Mouse (Mus musculus): ENCODE results near the gene Phf3.
"Not testable (repeated sequence)": the region's sequence is repeated elsewhere in the genome, so short reads cannot be mapped to it uniquely, and the experiment has no call there.

The Phf3 gene

DNA sequence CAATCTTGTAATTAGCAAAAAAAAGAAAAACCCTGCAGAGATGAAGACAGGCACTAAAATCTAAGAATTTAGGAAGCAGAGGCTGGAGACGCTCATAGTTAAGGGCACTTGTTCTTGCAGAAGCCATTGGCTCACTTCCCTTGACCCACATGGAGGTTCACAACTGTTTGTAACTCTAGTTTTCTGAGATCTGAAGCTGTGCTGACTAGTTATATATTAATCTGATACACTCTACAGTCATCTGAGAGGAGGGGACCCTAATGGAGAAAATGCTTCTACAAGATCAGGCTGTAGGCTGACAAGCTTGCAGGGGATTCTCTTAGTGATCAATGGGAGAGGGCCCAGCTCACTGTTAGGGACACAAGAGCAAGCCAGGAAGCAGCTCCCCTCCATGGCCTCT lies 58.1 kb downstream of the Phf3 start:
- no peak for DNase-seq

DNA sequence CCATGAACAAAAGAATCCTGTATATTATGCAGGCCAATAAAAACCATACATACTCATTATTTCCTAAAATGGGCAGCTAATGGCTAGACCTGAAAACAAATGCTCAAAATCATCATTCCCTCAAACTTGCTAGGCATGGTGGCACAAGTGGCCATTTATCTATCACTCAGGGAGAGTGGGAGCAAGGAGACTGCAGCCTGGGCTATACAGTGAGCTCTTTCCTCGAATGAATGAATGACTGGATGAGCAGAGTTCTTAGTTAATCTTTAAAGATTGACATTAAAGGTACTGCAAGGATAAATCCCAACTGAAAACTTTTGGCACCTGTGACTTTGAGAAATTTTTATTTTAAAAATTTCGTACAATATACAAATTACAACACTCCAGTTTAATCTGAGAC lies 58.7 kb downstream of the Phf3 start:
- no peak for DNase-seq

DNA sequence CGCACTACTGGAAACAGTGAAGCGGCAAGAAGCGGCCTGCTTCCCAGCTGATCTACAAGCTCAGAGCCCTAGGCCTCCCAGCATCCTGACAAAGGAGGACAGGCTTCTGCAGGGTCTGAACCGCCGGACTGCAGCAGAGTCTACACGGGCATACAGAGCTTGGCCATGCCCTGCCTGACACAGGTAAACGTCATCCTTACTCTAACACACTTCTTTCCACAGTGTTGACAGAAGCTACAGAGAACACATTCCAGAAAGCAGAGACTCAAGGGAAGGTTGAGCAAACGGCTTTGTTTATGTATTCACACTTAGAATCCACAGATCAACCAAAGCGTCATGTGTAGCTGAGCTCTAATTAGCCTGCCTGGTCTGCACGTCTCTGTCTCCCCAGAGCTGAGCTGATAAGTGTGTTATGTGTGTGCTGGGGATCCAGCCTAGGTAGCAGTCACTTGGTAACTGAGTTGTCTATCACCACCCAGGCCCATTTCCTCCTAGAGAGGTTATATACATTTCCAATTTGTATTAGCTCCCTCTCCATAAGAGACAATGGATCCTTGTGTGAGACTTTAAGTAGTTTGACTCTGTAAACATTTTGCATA lies 65.5 kb downstream of the Phf3 start:
- no peak for DNase-seq

DNA sequence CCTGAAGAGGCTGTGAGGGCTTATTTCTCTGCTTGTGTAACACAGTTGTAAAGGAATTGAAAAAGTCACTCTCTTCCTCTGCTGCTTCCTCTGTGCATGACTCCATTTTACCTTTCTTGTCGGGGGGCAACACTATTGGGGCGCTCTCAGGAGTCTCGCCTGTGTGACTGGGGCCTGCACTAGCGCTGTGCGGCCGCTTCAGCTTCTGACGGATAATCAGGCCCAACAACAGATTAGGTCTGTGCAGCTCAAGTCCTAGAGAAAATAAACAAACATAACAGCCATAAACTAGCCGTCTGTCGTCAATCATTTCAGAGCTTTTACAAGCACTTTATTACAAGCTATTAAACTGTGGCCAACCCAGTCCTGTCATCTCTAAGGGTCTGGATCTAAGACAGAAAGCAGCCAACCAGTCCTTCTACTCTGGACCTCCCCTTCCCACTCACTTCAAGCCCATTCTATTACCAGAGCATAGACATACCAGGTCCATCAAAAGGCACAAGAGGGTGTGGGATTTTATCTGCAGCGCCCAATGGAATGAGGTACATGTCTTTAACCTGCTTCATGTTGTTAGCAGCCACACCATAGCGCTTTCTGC lies 67.9 kb downstream of the Phf3 start:
- no peak for DNase-seq

DNA sequence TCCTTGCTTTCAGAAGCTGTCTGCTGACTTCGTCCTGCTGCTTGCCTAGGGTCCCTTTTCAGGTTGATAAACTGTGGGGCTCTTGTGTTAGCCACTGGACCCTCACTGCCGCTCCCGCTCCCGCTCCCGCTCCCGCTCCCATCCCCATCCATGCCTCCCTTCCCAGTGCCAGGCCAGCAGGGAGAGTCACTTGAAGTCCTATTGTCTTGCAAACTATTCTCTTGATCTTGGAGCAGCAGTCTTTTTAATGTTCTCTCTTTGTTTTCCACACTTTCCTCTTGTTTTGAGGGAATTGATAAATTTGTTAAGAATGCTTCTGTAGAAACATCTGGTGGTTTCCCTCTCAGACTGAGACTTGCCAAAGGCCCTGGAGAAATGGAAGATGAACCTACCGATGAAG lies 68.8 kb downstream of the Phf3 start:
- no peak for DNase-seq

DNA sequence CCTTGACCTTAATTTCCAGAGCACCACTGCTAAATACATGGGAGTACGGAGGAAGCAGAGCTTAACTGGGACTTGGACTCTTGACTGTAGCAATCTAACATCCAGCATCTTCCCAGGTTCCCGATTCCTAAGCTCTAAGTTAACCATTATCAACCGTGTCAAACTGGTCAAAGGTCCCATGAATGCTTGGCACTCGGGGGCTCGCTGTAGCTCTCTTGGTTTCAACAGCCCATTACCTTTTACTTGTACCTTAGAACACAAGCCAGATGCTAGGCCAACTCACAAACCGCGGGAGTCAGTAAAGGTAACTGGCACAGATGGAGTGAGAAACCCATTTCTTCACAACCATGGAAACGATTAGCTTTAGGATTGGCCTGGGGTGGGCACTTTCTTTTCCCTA lies 71.8 kb downstream of the Phf3 start:
- DNase-seq = no peak

DNA sequence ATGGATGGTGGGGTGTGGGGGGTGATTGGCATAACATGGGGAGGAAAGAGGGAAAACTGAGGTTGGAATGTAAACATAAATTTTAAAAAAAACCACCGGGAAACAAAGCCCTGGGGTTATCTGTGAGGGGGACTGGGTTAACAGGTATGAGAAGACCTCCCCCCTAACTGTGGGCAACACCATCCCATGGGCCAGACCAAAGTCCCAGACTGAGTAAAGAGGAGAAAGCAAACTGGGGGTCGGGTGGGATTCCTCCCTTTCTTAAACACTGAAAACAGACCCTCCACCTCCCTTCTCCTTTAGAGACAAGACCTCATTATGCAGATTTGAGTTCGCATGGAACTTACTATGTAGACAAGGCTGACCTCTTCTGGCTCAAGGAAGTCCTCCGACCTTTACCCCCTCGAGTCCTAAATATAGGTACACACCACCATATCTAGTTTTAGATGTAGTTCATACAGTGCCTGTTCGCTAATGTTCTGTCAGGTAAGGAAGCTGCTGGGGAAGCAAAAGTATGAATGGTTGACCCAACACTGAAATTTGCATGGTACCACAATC lies 74.4 kb downstream of the Phf3 start:
- no peak for DNase-seq

DNA sequence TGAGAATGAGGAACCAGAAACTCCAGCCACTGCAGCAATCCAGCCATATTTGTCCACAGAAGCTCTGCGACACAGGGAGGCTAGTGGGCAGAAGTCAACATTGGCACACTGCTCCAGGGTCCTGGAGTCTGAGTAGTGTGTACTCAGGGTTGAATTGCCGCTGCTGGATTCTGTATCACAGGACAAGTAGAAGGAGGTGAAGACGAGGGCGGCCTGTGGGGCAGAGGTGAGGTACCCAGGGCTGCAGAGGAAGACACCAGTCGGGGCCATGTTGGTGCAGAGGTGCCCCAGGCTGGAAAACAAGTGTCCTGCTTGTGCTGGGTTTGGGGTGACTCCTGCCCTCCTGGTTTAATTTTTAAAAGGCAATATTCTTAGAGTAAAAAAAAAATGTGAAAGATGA lies 79.1 kb downstream of the Phf3 start:
- no peak for DNase-seq

DNA sequence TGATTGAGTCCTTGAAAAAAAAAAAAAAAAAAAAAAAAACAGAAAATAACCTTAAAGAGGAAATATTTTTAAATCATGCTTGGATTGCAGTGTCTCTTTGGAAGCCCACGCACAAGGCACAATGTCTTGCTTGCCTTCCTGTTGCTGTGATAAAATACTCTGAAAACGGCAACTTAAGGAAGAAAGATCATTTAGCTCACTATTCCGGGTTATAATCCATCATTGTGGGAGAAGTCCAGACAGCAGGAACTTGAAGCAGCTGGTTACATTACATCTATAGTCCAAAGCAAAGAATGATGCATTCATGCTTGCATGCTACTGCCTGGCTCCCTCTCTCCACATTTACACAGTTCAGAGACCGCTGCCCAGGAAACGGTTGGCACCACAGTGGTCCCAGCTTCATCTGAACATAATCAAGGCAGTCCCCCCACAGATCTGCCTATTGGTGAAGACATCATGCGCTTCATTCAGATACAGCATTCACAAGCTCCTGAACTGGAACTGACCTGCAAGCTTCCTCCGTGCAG lies 80.3 kb downstream of the Phf3 start:
- DNase-seq = no peak

DNA sequence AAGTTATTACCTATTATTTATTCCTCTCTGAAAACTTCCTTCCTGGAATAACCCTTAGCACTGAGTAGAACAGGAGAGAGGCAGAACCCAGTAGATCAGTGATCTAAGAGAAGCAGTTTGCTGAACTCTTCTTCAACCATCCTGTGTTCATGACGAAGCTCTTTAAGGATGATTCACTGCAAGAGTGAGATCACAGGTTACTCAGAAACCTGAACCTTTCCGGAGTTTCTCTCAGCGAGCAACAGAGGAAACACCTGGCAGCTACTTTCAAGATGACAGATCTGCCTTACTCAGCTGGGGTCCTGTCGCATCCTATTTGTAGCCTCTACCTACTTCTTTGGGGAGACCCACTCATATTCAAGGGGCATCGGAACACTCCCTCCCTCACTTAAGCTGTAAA lies 80.8 kb downstream of the Phf3 start:
- DNase-seq = no peak

DNA sequence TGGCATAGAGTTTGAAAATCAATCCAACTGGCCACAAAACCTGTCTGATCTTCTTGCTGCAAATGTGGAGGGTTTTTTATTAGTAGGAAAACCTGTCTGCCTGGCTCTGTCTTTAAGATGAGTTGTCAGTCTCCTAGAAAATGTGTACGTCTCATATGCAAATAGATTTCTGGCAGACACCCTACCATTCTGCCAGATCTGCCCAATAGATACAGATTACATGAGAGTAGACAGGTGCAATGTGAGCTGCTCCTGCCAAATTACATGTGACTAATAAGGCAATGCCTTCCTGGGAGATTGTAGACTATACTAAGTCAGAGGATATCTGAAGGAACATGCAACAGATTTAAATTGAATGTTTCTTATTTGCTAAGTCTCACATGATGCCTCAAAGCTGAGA lies 83.5 kb downstream of the Phf3 start:
- no peak for DNase-seq

DNA sequence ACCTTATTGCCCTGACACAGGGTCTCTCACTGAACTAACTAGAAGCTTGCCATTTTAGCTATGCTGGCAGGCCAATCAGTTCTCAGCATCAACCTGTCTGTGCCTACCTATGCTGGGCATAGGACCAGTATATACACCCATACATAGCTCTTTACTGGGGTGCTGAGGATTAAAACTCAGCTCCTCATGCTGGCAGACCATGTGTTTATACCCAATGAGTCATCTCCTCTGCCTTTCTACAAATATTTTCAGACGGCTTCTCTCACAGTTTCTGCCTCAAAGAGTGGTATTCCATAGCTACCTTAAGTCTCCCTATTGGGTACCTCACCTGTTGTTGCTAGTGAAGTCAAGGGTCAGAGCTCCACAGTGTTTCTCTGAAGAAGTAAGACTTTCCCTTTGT lies 84.0 kb downstream of the Phf3 start:
- no peak for DNase-seq

DNA sequence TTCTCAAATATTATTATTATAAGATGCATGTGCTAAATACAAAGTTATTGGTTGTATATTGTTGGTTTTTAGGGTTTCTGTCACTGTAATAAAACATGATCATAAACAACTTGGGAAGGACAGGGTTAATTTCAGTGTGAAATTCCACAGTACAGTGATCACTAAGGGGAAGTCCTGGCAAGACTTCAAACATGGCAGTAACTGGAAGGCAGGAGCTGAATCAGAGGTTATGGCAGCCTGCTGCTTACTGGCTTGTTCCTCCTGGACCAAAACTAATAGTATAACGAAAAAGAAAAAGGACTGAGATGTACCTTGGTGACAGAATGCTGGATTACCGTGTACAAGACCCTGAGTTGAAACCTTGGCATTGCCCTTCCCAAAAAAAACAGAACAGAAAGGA lies 84.7 kb downstream of the Phf3 start:
- no peak for DNase-seq

DNA sequence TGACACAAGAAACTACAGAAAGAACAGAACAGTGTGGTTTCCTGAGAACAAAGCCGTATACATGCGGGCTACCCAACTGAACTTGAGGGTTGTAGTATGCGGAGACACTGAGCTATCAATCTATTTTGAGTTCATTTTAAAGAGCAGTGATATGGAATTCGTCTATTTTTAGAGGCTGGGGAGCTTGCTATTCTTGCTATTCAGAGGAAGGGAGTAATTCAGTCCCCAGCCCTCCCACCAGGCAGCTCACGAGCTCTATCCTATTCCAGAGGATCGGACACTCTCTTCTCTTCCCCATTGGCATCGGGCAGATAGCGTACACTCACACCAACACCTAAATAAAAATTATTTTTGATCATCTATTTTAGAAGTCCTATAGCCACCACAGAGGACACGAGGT lies 87.1 kb downstream of the Phf3 start:
- DNase-seq = no peak

DNA sequence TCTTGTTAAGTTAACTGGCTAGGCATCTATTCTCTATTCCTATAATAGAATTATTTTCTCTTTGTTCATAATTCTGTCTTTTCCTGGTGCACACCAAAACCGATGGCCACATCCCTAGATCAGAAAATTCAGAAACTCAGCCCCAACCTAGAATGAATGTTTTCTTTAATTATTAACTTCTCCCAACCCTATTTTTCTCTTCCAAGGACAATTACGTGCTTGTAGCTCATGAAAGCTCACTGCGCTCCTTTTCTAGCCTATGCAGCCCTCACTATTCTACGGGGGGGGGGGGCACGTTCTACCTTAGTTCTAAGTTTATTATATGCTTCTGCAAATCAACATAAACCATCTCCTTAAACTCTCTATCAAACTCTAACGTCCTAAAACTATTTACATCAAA lies 90.0 kb downstream of the Phf3 start:
- DNase-seq = no peak

DNA sequence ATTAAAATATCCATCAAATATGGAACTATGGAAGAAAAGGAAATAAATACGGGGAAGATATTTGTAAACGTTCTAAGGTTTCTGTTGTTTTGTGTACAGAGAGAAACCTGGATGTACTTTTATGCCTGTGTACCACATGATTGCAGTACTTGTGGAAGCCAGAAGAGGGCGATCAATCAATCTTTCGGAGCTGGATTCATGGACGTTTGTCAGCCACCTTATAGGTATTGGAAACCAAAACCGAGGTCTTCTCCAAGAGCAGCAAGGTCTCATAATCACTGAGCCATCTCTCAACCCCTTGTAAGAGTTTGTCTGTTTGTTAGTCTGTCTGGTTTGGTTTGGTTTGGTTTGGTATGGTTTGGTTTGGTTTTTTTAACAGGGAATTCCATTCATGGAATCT lies 93.4 kb downstream of the Phf3 start:
- peak; percentile 49 for DNase-seq

DNA sequence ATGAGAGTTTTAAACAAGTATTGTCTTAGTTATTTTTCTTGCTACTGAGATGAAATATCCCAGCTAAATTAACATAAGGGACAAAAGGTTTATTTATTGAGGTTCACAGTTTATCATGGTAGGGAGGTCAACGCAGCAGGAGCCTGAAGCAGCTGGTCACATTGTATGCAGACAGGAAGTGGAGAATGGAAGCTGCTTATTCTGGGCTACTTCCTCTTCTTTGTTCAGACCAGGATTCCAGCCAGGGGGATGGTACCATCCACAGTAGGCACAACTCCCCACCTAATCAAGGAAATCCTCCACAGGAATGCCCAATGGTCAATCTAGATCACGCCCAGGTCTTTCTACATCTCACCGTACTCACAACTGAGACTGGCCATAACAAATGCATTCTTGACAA lies 94.2 kb downstream of the Phf3 start:
- no peak for DNase-seq

DNA sequence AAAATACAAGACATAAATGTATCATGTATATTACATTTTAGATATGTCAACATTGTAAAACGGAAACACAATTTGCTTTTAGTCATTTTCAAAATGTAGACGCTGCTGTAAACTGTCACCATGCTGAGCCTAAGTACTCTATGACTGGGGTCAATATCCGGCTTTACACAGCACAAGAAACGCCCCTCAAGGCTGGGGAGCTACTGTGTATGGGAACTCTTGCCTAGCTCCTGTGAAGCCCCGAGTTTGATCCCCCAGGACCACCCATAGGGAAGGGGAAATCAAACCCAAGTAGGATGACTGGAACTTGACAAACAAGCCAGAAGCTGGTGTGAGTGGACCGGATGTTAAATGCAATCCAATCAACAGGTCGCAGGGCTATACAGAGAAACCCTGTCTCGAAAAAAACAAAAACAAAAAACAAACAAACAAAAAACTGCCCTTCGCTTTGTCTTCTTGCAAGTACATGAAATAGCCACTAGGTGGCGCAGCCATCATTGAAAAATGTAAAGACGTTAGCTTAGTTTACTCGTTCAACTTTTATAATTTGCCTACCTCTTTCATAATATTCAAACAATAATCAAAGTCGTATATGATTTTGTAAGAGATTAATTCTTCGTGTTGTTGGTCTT lies 95.2 kb downstream of the Phf3 start:
- DNase-seq = peak; percentile 22

DNA sequence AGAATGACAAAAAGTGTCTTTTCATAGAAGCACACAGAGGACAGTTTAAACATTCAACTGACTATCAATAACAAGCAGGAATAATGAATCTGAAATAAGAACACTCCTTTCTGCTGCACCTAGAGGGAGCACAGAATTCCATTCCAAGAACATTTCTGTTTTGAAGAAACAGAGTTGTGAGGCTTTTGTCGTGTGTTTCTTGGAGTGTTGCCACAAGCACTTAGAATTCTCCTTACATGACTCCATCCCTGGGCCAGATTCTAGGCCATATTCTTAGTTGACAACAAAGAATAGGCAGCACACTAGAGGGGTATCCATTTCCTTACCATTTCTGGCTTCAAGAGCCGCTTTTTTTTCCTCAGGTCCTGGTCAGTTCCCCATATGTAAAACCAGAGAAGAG lies 97.5 kb downstream of the Phf3 start:
- DNase-seq = peak; percentile 41

DNA sequence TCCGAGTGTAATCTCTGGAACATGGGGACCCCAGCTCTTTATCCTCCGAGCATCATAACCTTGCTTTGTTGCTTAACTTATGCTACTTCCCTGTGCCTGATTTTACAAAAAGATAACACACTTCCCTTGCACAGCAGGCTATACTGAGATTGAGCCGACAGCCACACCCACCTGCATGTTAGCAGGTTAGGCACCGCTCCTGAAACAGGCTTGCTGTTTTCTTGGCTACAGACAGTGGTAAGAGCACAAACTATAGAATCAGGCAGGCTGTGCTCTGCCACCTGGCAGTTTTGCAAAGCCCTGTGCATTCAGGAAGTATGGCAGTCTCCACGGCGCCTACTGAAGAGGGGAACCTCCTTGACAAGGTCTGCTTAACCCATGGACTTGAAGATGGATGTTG lies 100.1 kb downstream of the Phf3 start:
- no peak for DNase-seq

DNA sequence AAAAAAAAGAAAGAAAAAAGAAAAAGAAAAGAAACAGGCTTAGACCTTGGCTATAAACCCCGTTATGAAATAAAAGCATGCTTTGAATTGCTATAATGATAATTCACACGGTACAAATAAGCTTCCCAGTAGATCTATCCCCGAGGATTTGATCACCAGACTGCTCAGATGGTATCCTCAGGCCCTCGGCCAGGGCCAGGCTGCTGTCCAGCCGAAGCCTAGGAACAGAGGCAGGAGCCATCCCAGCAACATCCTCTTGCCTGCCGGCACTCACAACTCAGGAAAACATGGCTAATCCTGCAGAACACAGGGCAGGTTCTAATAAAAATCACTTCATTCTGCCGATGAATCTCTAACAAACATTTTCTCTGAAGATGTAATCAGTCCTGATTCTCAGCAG lies 100.9 kb downstream of the Phf3 start:
- no peak for DNase-seq

DNA sequence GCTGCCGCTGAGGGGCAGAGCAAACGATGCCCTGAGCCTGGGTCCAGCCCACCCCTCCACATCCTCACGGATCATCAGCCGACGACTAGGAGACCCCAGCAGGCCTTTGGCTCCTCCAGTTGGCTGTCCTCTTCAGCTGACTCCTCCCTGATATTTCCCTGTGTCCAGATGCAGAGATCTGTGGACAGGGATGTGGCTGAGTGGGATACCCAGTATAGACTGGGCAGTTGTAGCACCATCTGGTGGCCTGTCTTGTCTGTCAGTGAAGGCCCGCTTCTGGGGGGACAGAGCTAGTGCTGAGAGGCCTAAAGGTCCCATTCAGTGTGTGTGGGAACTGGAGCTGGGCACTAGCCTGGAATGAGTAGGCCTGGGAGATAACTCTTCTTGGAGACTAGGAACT lies 101.9 kb downstream of the Phf3 start:
- DNase-seq = peak; percentile 30

DNA sequence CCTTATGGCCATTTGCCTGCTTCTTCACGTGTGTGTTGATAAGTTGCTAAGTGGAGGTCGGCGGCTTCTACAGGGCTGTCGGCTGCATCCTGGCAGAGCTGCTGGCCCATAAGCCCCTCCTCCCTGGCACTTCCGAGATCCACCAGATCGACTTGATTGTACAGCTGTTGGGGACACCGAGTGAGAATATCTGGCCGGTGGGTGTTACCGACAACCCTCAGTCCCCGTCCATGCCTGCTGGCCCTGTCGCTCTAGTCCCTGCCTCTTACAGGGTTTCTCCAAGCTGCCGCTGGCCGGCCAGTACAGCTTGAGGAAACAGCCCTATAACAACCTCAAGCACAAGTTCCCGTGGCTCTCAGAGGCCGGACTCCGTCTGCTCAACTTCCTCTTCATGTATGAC lies 103.1 kb downstream of the Phf3 start:
- not testable (repeated sequence) for DNase-seq

DNA sequence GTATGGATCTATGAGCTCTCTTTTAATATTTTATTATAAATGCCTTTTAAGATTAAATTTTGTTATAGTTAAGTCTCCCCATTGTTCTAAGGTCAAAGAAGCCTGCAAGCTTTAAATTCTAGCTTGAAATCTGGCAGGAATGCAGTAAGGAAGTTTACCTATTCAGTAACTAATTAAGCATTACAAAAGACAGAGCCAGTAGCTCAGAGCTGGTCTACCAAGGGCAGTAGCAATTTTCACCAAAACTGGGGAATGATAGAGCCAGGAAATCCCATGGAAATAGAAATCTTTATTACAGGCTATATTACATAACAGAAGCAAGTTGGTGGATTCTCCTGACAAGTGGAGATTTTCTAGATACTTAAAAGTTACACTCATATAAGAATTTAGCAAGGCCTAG lies 116.9 kb downstream of the Phf3 start:
- DNase-seq = no peak

Measured in lung, postnatal 10 days (tissue).